Mouse (Mus musculus): ENCODE measurements around the gene Uba7.

- no peak for TF ChIP-seq NRF1 (IDR thresholded peaks at IDR 0.05; ENCODE audit: low read depth, low read length)
- no peak for TF ChIP-seq ZNF384 (IDR thresholded peaks at IDR 0.05; ENCODE audit: low read depth, low read length)
Observed at GRCm38 (mm10) chr9:107983421-107983890, 8.2 kb downstream of the Uba7 start.
